Mouse (Mus musculus): ENCODE results near the gene Tmem204.

DNA sequence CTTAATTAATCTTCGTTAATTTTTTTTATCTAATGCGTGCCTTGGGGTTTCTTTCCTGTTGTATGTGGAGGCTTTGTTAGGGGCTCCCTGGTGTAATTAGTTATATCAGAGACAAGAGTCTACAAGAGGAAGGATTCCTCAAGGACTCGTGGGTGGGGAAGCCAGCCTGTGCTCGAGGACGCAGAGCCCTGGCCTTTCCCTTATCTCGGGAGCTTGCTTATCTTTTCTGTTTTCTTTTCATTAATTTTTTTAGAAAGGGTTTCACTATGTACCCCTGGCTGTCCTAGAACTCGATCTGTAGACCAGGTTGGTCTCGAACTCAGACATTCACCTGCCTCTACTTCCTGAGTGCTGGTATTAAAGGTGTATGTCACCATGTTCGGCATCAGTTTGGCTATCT, 44.3 kb upstream of the Tmem204 start:
- TF ChIP-seq CTCF (IDR thresholded peaks at IDR 0.05; ENCODE audit: low read depth, low read length) = no peak
- no peak for TF ChIP-seq POLR2A (IDR thresholded peaks at IDR 0.05; ENCODE audit: borderline replicate concordance, low read depth, low read length)
